Mouse (Mus musculus) ES-E14 (cell line): ENCODE data around the gene Mrps12. TPM values are rescaled to one million over a fixed set of nuclear protein-coding genes. Genes with fewer than 3 reads are reported as not detected.
A peak's percentile ranks its signal among the peaks of the same experiment; 100 is the strongest.

Experiments used
- DNase-seq: peaks from one replicate; pipeline ENCODE4 v3.0.0-alpha.2; 2013; ENCODE audit warnings: low read depth, low spot score
- H3K27ac ChIP-seq: 2 replicates; pipeline ENCODE4 v1.5.1; 2012; ENCODE audit warnings: low read depth, mild to moderate bottlenecking, low read length, moderate library complexity, mixed read lengths; ENCODE audit not compliant: poor library complexity, insufficient read depth, severe bottlenecking
- H3K36me3 ChIP-seq: 2 replicates; pipeline ENCODE4 v1.6.1; 2012; ENCODE audit warnings: mild to moderate bottlenecking, low read length, moderate library complexity, mixed read lengths; ENCODE audit not compliant: control insufficient read depth, poor library complexity, insufficient read depth, severe bottlenecking
- H3K4me1 ChIP-seq, 2 experiments: fragments of 150-350 bp in 1 of 2; sonication (generic) in 1 of 2; 2 replicates each; pipeline ENCODE4 v1.6.1; 2012; ENCODE audit warnings: low read length in 2 of 2, mild to moderate bottlenecking in 1 of 2, mixed read lengths in 1 of 2; ENCODE audit not compliant: control insufficient read depth in 2 of 2, insufficient read depth in 2 of 2, poor library complexity in 1 of 2
- H3K4me3 ChIP-seq, 2 experiments: fragments of 150-350 bp in 1 of 2; sonication (generic) in 1 of 2; 2 replicates each; pipeline ENCODE4 v1.5.1; 2012; ENCODE audit warnings: low read length in 2 of 2, low read depth in 1 of 2, mild to moderate bottlenecking in 1 of 2, mixed read lengths in 1 of 2; ENCODE audit not compliant: insufficient read depth in 1 of 2, poor library complexity in 1 of 2, severe bottlenecking in 1 of 2
- H3K9ac ChIP-seq: 2 replicates; pipeline ENCODE4 v1.6.1; 2012; ENCODE audit warnings: low read depth, mild to moderate bottlenecking, low read length, mixed read lengths; ENCODE audit not compliant: poor library complexity, insufficient read depth, severe bottlenecking
- H3K9me3 ChIP-seq: fragments of 150-350 bp; sonication (generic); 2 replicates; pipeline ENCODE4 v1.6.1; 2012; ENCODE audit warnings: low read depth, mild to moderate bottlenecking, low read length; ENCODE audit not compliant: control insufficient read depth, insufficient read depth
- CHD2 ChIP-seq: IDR thresholded peaks from 2 replicates; pipeline ENCODE4 v1.6.1; 2014; ENCODE audit warnings: mild to moderate bottlenecking, low read depth, low read length, inconsistent platforms
- HCFC1 ChIP-seq: IDR thresholded peaks from 2 replicates; pipeline ENCODE4 v1.6.1; 2012; ENCODE audit warnings: low read length, inconsistent platforms, borderline replicate concordance; ENCODE audit not compliant: insufficient read depth
- MAFK ChIP-seq: IDR thresholded peaks from 2 replicates; pipeline ENCODE4 v1.6.1; 2014; ENCODE audit warnings: mild to moderate bottlenecking, low read depth, low read length, inconsistent platforms; ENCODE audit not compliant: insufficient read depth
- ZC3H11A ChIP-seq: IDR thresholded peaks from 2 replicates; pipeline ENCODE4 v1.6.1; 2012; ENCODE audit warnings: low read depth, mild to moderate bottlenecking, inconsistent platforms, low read length, borderline replicate concordance
- ZNF384 ChIP-seq: IDR thresholded peaks from 2 replicates; pipeline ENCODE4 v1.6.1; 2012; ENCODE audit warnings: low read depth, low read length, inconsistent platforms
- in situ Hi-C, 2 experiments: fragments of 600-800 bp; cut with MboI; formaldehyde crosslinking; loops; one replicate each; pipeline ENCODE4 v1.15.1; 2025; ENCODE audit warnings: low sequenced_read_pairs in 2 of 2, inconsistent platforms in 1 of 2; ENCODE audit not compliant: unreplicated experiment in 2 of 2
- total RNA-seq: library from RNA; depleted of rRNA; stranded (reverse); fragments of 300-350 nt; gene quantifications from 2 replicates; pipeline ENCODE4 v1.2.3, GENCODE M21; 2012

Gene Mrps12
- total RNA-seq, 1 experiment, result 102 TPM

DNA sequence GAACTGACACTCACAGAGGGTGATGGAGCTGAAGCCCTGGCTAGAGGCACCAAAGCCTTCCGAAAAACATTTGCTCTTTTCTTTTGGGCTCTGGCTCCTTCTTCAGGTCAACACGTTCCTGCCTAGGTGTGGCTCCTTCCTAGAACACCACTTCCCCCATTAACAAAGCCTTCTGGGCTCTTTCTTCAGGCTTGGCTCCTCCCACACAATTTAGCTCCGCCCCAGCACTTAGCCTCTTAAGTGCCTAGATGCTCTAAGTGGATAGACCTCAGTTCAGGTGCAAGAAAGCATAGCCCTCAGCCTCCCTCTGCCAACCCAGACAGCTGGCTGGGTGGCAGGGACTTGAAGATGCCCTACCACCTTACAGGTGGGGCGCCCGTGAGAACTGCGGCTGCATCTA, 5.9 kb downstream of the Mrps12 start:
- peak overlapping the region; percentile 45 to 61 for H3K4me3 ChIP-seq
- in situ Hi-C loops, result no loop called here
- H3K9ac ChIP-seq, result peak overlapping the region; percentile 55; the same call in 1 of the 2 replicates
- peaks cover 2 to 16% of the 10 kb centered on the region in 2 experiments; a peak in 2 of 4 replicates for H3K4me1 ChIP-seq
- peak overlapping the region; percentile 71 for H3K27ac ChIP-seq
- peaks cover 12% of the 10 kb centered on the region for H3K36me3 ChIP-seq
- no peak for TF ChIP-seq CHD2
- no peak for TF ChIP-seq ZNF384
- no peak for TF ChIP-seq HCFC1
- no peak for TF ChIP-seq MAFK
- TF ChIP-seq ZC3H11A, result no peak
- DNase-seq, result peak; percentile 89
- H3K9me3 ChIP-seq, result no peaks in the 10 kb centered on the region

DNA sequence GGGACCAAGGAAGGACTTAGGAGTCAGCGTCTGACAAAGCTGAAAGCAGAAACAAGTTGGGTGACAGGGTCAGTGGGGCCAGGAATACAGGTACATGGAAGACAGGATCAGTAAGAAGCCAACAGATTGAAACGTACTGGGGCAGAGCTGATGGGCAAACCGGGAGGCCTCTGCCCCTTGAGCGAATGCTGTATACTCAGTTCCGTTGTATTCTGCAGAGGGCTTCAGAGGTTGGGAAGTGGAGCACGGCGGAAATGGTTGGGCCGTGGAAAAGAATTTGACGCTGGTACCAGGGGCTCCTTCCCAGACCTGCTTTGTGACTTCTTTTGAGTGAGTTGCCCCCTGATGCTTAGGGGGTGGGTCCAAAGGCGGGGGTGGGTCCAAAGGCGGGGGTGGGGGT, 8.4 kb downstream of the Mrps12 start:
- TF ChIP-seq CHD2 (no peak), MAFK (no peak), HCFC1 (no peak), ZNF384 (no peak), ZC3H11A (no peak)

DNA sequence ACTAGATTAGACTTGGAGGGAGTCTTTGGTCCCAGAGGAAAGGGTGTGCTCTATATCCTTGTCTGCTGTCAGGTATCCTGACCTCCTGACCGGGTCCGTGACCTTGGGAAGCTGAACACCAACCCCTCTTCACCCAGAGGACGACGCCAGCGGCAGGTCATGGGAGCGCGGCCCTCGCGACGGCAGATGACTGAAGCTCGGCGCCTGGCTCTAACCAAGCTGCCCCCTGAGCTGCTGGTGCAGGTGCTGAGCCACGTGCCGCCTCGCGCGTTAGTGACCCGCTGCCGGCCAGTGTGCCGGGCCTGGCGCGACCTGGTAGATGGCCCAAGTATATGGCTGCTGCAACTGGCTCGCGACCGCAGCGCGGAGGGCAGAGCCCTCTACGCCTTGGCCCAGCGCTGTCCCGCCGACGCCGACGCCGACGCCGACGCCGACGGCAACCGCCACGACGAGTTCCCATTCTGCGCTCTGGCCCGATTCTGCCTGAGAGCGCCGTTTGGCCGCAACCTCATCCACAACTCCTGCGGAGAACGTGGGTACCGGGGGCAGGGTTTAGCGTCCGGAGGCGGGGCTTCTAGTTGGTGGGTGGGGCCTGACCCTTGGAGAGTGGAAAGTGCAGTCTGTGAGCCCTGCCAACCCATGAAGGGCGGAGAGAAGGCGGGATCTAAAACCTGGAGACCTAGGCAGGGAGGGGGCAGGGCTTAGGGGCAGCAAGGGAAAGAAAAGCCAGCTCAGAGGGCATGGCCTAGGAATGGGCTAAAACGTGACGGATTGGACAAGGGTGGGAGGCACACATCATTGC, 9.1 kb downstream of the Mrps12 start:
- in situ Hi-C loops, result no loop called here
- TF ChIP-seq HCFC1 (no peak), MAFK (no peak), ZC3H11A (no peak), CHD2 (no peak), ZNF384 (no peak)
- Histone ChIP-seq H3K4me3 (peak overlapping the region; percentile 66 to 73), H3K9ac (peak overlapping the region; percentile 69), H3K9me3 (no peaks in the 10 kb centered on the region), H3K4me1 (peaks cover 0 to 13% of the 10 kb centered on the region in 2 experiments; a peak in 2 of 4 replicates), H3K27ac (peak overlapping the region; percentile 66), H3K36me3 (peaks cover 7% of the 10 kb centered on the region; the same call in 1 of the 2 replicates)
- peak; percentile 98 for DNase-seq

More for the DNA sequence above, 8.4 kb downstream of the Mrps12 start:
- peaks cover 10% of the 10 kb centered on the region for H3K36me3 ChIP-seq
- H3K4me1 ChIP-seq, result peaks cover 0 to 13% of the 10 kb centered on the region in 2 experiments; a peak in 2 of 4 replicates
- peak overlapping the region; percentile 58 for H3K9ac ChIP-seq
- DNase-seq, result no peak
- peak overlapping the region; percentile 66 for H3K27ac ChIP-seq
- no peaks in the 10 kb centered on the region for H3K9me3 ChIP-seq
- H3K4me3 ChIP-seq, result peak overlapping the region; percentile 48 to 73
- in situ Hi-C loops, result no loop called here

DNA sequence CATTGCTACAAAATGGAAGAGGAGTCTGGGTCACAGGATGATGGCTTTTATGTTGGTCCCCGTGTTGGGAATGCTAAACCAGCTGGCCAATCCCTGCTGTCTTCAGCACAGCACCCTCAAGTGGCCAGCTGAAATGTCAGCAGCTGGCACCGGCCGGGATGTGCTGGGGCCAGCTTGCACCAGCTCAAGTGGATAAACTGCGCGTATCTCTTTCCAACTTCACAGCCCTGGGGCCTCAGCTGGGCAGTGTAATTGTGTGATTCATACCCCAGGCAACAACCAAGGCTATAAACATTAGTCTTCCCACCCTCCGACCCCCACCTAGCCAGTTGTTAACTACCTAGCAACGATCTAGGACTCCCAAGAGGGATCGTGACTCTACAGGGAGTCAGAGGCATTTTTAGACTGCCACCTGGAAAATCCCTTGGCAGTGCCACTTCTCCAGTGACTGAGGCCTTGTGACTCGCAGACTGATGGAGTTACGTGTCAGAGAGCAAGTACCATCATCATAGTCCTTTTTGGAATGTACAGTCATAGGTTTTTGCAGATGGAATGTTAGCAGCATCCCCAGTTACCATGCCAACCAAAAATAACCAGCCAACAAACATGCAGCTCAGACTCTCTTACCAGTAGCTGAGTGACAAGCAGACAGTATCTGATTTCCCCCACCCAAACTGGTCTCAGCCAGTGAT, 13.8 kb downstream of the Mrps12 start:
- Histone ChIP-seq H3K27ac (no peak overlapping the region), H3K9me3 (no peaks in the 10 kb centered on the region), H3K4me3 (no peak overlapping the region), H3K4me1 (no peaks in the 10 kb centered on the region), H3K9ac (no peak overlapping the region), H3K36me3 (peaks cover 2% of the 10 kb centered on the region; the same call in 1 of the 2 replicates)
- DNase-seq, result no peak
- TF ChIP-seq ZNF384, result no peak
- no peak for TF ChIP-seq ZC3H11A
- no peak for TF ChIP-seq HCFC1
- TF ChIP-seq MAFK, result no peak
- TF ChIP-seq CHD2, result no peak
- in situ Hi-C loops, result loop anchor here in 1 of 2 experiments (10.0 kb wide), 1 partner anchor 123 kb away; no protein-coding TSS in a partner anchor
